Mouse (Mus musculus): Measurements from ENCODE around the gene Eya2.
"Not testable (repeated sequence)": the region's sequence is repeated elsewhere in the genome, so short reads cannot be mapped to it uniquely, and the experiment has no call there.

Gene Eya2

GRCm38 (mm10) chr2:165594907-165595675 is at the start of gene Eya2:
TSS of gene Eya2 (plus strand) at chr2:165595032.
- no peak for ATAC-seq (ENCODE audit: low TSS enrichment)

GRCm38 (mm10) chr2:165545687-165546086 is 49.1 kb upstream of the Eya2 start:
- ATAC-seq (ENCODE audit: low TSS enrichment) = no peak

GRCm38 (mm10) chr2:165546341-165546740 is 48.5 kb upstream of the Eya2 start:
- no peak for ATAC-seq (ENCODE audit: low TSS enrichment)

- no peak for ATAC-seq (ENCODE audit: low TSS enrichment)
These were observed 47.4 kb upstream of the Eya2 start for GRCm38 (mm10) chr2:165547410-165547809.

GRCm38 (mm10) chr2:165548627-165549026 is 46.2 kb upstream of the Eya2 start:
- ATAC-seq (ENCODE audit: low TSS enrichment) = no peak

GRCm38 (mm10) chr2:165550410-165550809 is 44.4 kb upstream of the Eya2 start:
- ATAC-seq (ENCODE audit: low TSS enrichment) = not testable (repeated sequence)

GRCm38 (mm10) chr2:165554066-165554465 is 40.8 kb upstream of the Eya2 start:
- ATAC-seq (ENCODE audit: low TSS enrichment) = no peak

- no peak for ATAC-seq (ENCODE audit: low TSS enrichment)
These were observed 37.6 kb upstream of the Eya2 start for GRCm38 (mm10) chr2:165557278-165557677.

GRCm38 (mm10) chr2:165558916-165559315 is 35.9 kb upstream of the Eya2 start:
- ATAC-seq (ENCODE audit: low TSS enrichment) = no peak

- ATAC-seq (ENCODE audit: low TSS enrichment) = no peak
These were observed 35.2 kb upstream of the Eya2 start for GRCm38 (mm10) chr2:165559506-165560235.

GRCm38 (mm10) chr2:165561861-165562260 is 33.0 kb upstream of the Eya2 start:
- ATAC-seq (ENCODE audit: low TSS enrichment) = no peak

GRCm38 (mm10) chr2:165563298-165564058 is 31.4 kb upstream of the Eya2 start:
- ATAC-seq (ENCODE audit: low TSS enrichment) = no peak

- ATAC-seq (ENCODE audit: low TSS enrichment) = no peak
These were observed 30.7 kb upstream of the Eya2 start for GRCm38 (mm10) chr2:165564101-165564500.

GRCm38 (mm10) chr2:165564620-165565019 is 30.2 kb upstream of the Eya2 start:
- ATAC-seq (ENCODE audit: low TSS enrichment) = no peak

- ATAC-seq (ENCODE audit: low TSS enrichment) = no peak
These were observed 27.9 kb upstream of the Eya2 start for GRCm38 (mm10) chr2:165566898-165567297.

GRCm38 (mm10) chr2:165567820-165568219 is 27.0 kb upstream of the Eya2 start:
- no peak for ATAC-seq (ENCODE audit: low TSS enrichment)

- no peak for ATAC-seq (ENCODE audit: low TSS enrichment)
These were observed 25.9 kb upstream of the Eya2 start for GRCm38 (mm10) chr2:165568911-165569310.

- ATAC-seq (ENCODE audit: low TSS enrichment) = no peak
These were observed 23.5 kb upstream of the Eya2 start for GRCm38 (mm10) chr2:165571216-165571778.

GRCm38 (mm10) chr2:165583044-165583443 is 11.8 kb upstream of the Eya2 start:
- no peak for ATAC-seq (ENCODE audit: low TSS enrichment)

GRCm38 (mm10) chr2:165583518-165583917 is 11.3 kb upstream of the Eya2 start:
- ATAC-seq (ENCODE audit: low TSS enrichment) = no peak

GRCm38 (mm10) chr2:165584563-165584962 is 10.3 kb upstream of the Eya2 start:
- no peak for ATAC-seq (ENCODE audit: low TSS enrichment)

- no peak for ATAC-seq (ENCODE audit: low TSS enrichment)
These were observed 4.1 kb upstream of the Eya2 start for GRCm38 (mm10) chr2:165590742-165591141.

All from frontal cortex, adult (tissue).